Mouse (Mus musculus) heart, adult 2 months (tissue): ENCODE data around the gene Apold1.

Experiments
- CTCF ChIP-seq: fragments of 200-600 bp; IDR thresholded peaks from 2 replicates; pipeline ENCODE4 v1.8.1; 2022; ENCODE audit warnings: antibody characterized with exemption, mild to moderate bottlenecking, moderate library complexity
- EP300 ChIP-seq: fragments of 200-500 bp; IDR thresholded peaks from 2 replicates; pipeline ENCODE4 v1.6.1; 2011; ENCODE audit warnings: low read depth, low read length, control low read depth; ENCODE audit not compliant: insufficient read depth
- POLR2A ChIP-seq: fragments of 200-500 bp; IDR thresholded peaks from 2 replicates; pipeline ENCODE4 v1.6.1; 2011; ENCODE audit warnings: mild to moderate bottlenecking, low read depth, low read length, control low read depth; ENCODE audit not compliant: insufficient read depth

GRCm38 (mm10) chr6:134969498-134969897 is 12.0 kb upstream of the Apold1 start:
- no peak for TF ChIP-seq EP300
- no peak for TF ChIP-seq CTCF
- no peak for TF ChIP-seq POLR2A
